Mouse (Mus musculus) gastrocnemius, adult 8-10 months (tissue): ENCODE measurements around the gene Ccdc151. TPM values are rescaled to one million over a fixed set of nuclear protein-coding genes. Genes with fewer than 3 reads are reported as not detected.
A peak's percentile ranks its signal among the peaks of the same experiment; 100 is the strongest.

Experiments
- DNase-seq, 2 experiments: peaks; one replicate each; pipeline ENCODE4 v3.0.0; 2022; ENCODE audit warnings: low spot score in 2 of 2
- total RNA-seq, 4 experiments: library from RNA; stranded (reverse); gene quantifications; 2 replicates each; pipeline ENCODE4 v1.2.4; 2022

Ccdc151 gene
- total RNA-seq, 4 experiments from 2014 or later: not detected

- no peak for DNase-seq
Observed at GRCm38 (mm10) chr9:21959244-21959643, 43.2 kb downstream of the Ccdc151 start.

GRCm38 (mm10) chr9:21958372-21958771 is 44.1 kb downstream of the Ccdc151 start:
- DNase-seq: no peak

DNA sequence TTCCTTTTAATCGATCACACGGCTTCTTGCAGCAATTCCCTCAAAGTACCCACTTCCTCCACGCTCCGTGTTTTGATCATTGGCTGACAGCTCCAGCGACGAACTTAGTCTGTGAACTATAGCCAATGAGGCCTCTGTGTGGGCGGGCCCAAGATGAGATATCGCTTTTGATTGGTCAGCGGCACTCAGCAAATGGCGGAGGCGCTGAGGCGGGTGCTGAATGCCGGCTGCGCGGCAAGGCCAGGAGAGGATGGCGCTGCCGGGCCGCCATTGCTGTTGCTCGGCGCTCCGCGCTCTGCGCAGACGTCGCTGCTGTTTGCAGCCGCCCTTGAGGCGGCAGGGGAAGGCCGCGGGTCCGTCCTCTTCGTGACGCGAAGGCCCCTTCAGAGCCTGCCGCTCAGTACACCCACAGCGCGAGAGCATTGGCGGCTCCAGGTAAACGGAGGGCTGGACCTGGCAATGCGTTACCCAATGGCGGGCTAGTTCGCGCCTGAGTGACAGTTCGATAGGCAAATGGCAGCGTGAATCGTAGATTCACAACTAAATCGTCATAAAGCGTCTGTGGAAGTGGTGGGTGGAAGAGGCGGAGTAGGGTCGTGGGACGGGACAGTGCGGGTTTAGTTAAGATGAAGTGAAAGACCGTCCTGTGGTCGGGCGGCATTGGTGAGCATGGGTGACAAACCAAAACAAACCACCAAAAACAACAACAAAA is 46.7 kb downstream of the Ccdc151 start, which contains the start of gene Swsap1:
Swsap1 (plus strand) TSS at position 186 of the 712 bp plus-strand sequence.
- DNase-seq: peak; percentile 98 to 99

- DNase-seq: no peak
Observed at GRCm38 (mm10) chr9:21955225-21955569, 47.2 kb downstream of the Ccdc151 start.

DNA sequence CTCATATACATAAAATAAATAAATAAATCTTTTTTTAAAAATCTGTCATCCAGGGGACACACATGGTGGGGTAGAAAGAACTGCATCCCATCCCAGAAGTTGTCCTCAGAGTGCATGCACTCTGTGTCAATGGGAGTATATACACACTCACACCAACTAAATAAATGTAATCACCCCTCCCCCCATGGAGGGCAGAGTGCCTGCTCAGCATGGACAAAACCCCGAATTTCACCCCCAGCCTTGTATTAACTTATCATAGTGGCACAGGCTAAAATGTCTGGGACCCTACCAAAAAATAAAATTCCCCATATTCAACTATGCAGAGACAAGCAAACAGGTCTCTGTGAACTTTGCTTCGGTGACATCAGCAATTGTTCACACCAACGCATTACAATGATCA is 47.8 kb downstream of the Ccdc151 start:
- DNase-seq: no peak

DNA sequence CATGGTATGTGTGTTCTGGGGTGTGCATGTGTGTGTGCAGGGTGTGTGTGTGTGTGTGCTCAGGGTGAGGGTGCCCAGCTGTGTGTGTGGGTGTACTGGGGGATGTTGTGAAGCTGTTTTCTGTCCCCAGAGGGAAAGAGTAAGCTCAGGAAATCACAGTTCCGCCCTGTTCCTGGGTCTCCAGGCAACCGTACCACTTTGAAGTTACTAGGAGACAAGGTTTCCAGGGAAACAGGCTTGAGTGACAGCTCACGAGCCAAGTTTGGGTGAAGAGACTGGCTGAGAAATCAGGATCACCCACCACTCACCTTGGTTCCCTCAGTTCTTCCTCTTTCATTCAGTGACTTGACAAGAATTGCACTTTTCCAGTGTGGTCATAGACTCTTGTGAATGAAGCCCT is 48.8 kb downstream of the Ccdc151 start:
- no peak for DNase-seq

DNA sequence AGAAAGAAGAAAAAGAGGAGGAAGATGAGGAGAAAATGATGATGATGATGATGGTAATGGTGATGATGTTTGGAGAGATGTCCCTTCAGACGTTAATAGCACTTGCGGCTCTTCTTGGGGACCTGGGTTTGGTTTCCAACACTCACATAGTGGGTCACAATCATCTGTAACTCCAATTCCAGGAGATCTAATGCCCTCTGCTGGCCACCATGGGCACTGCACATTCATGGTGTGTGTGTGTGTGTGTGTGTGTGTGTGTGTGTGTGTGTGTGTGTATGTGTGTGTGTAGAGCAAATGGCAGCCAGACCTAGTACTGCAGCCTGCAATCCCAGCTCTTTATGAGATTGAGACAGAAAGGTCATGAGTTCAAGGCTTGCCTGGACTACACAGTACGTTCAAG is 50.5 kb downstream of the Ccdc151 start:
- no peak for DNase-seq

DNA sequence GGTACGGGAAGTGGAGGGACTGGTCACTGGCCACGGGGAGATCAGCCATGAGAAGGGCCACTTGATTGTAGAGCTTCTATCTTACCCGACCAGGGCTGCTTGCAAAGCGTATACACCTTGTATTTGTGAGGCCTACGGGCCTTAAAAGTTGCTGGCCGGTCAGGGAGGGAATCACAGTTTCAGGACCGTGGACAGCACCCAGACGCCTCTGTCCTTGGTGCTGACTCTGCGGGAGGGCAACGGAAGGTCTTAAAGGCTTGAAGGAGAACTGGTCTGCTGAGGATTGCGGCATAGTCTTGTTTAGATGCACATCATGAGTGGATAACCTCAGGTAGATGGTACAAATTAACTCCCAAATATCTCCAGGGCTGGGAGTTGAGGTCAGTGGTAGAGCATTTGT is 52.1 kb downstream of the Ccdc151 start:
- DNase-seq: no peak

DNA sequence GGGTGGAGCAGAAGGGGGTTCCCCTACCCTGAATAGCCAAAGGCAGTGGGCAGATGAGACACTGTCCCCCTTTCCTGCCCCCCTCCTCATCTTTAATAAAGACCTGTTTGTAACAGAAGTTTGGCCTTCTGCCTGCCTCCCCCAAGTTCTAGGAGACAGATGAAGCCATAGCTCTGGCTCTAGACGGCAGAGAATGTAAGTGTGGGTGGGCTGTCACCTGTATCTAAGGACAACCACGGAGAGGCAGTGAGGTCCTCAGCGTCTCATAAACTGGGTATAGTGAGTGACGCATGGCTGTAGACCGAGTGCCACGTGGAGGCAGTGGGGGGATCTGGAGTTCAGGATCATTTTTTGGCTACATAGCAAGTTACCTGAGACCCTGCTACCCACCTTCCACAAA is 53.6 kb downstream of the Ccdc151 start:
- DNase-seq: no peak

DNA sequence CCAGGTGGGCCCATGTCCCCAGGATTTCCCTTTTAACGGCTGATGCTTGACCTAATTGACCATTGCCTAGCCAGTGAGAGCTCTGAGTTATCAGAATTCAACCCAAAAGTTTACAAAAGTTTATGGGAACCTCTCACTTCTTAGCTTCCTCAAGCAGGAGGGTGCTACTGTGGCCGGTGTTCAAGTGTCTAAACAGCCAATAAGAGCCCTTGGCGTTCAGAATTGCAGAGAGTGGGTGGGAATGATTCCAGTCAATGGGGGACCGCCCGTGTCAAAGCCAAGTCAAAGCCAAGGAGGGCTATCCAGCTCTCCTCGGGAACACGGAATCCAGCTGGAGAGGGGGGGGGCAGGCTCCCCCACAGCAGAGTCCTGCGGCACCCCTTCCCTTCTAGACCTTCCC is 54.3 kb downstream of the Ccdc151 start:
- no peak for DNase-seq

DNA sequence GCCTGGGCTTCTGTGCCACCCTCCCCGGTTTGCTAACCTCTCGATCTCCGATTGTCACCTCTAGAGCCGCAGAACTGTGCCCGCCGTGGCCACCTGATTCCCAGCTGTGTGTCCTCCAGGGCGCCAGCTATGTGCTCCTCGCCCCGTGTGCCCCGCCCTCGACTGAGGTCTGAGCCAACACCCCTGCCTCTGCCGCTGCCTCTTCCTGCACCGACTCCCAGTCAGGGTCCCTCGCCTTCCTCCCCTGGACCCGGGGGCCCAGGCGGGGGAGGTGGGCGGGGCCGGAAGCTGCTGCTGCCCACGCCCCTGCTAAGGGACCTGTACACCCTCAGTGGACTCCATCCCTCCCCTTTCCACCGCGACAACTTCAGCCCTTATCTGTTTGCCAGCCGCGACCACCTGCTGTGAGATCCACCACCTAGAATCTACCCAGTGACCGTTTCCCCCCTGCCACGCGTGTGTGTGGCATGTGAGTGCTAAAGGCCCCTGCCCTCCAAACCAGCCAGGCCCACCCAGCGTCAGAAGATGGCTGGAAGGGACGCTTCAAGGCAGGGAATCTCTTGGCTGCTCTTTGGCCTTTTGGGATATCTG is 54.8 kb downstream of the Ccdc151 start:
- DNase-seq: no peak

GRCm38 (mm10) chr9:21944267-21944666 is 58.2 kb downstream of the Ccdc151 start:
- no peak for DNase-seq

DNA sequence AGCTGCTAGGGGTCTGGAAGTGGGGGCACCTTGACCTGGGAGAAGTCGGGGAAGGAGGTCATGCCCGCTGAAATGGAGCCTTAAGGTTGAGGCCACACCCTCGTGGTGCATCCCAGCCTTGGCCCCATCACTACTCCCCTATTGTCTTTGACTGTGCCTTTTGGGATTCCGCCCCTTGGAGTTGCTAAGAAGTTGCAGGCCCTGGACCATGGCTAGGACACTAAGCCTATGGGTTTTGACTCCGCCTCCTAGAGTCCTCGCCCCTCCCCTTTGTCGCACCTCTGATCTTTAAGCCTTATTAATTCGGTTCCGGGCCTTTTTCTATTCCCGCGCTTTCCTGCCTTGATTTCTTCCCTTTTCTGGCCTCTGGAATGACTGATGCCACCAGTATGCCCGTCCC is 58.8 kb downstream of the Ccdc151 start:
- no peak for DNase-seq

GRCm38 (mm10) chr9:21943046-21943445 is 59.4 kb downstream of the Ccdc151 start:
- DNase-seq: no peak

Other genes starting within 250 kb of the Ccdc151 start
- 1 to 10 TPM; 1.5 to 3.3 (median 1.7) TPM for gene Spc24, start 242.3 kb downstream of the Ccdc151 start, total RNA-seq
- gene Kank2, start 203.9 kb downstream of the Ccdc151 start, total RNA-seq: 10 to 100 TPM; 13.0 to 15.2 (median 14.2) TPM
- not detected for gene Angptl8, start 167.1 kb downstream of the Ccdc151 start, total RNA-seq
- gene Dock6, start 150.0 kb downstream of the Ccdc151 start, total RNA-seq: 1 to 10 TPM; 4.7 to 8.3 (median 5.2) TPM
- gene Rab3d, start 84.4 kb downstream of the Ccdc151 start, total RNA-seq: 1 to 10 TPM; 2.3 to 6.0 (median 2.9) TPM
- gene Ccdc159, start 75.2 kb downstream of the Ccdc151 start, total RNA-seq: under 1 TPM in 1 of 4 experiments, not detected in 3; 0.38 TPM
- gene Tmem205, start 75.1 kb downstream of the Ccdc151 start, total RNA-seq: 10 to 100 TPM; 11.1 to 13.9 (median 13.1) TPM
- gene Plppr2, start 65.6 kb downstream of the Ccdc151 start, total RNA-seq: 1 to 10 TPM in 1 of 4 experiments, under 1 TPM in 3; 0.36 to 1.1 (median 0.60) TPM
- gene Swsap1, start 46.9 kb downstream of the Ccdc151 start, total RNA-seq: 1 to 10 TPM; 2.4 to 3.0 (median 2.7) TPM
- gene Epor, start 39.1 kb downstream of the Ccdc151 start, total RNA-seq: under 1 TPM in 2 of 4 experiments, not detected in 2; 0.17 to 0.31 TPM
- gene Rgl3, start 13.2 kb downstream of the Ccdc151 start, total RNA-seq: under 1 TPM; 0.27 to 0.88 (median 0.63) TPM
- gene Prkcsh, start 172 bp upstream of the Ccdc151 start, total RNA-seq: 10 to 100 TPM; 25.3 to 27.8 (median 26.4) TPM
- under 1 TPM in 1 of 4 experiments, not detected in 3; 0.08 TPM for gene Elavl3, start 49.4 kb upstream of the Ccdc151 start, total RNA-seq
- gene Gm49318, start 68.6 kb upstream of the Ccdc151 start, total RNA-seq: not detected
- 1 to 10 TPM; 3.2 to 5.8 (median 4.1) TPM for gene Zfp653, start 68.7 kb upstream of the Ccdc151 start, total RNA-seq
- 100 to 1,000 TPM in 1 of 4 experiments, 10 to 100 TPM in 3; 79.8 to 101 (median 93.0) TPM for gene Ecsit, start 82.8 kb upstream of the Ccdc151 start, total RNA-seq
- gene Cnn1, start 96.6 kb upstream of the Ccdc151 start, total RNA-seq: 1 to 10 TPM; 1.7 to 4.9 (median 2.1) TPM
- 10 to 100 TPM; 37.2 to 44.8 (median 43.2) TPM for gene Elof1, start 114.5 kb upstream of the Ccdc151 start, total RNA-seq
- 1 to 10 TPM in 2 of 4 experiments, under 1 TPM in 2; 0.17 to 2.9 (median 1.4) TPM for gene Acp5, start 133.1 kb upstream of the Ccdc151 start, total RNA-seq
- 10 to 100 TPM; 30.6 to 39.5 (median 34.8) TPM for gene Pigyl, start 154.2 kb upstream of the Ccdc151 start, total RNA-seq
- gene Zfp872, start 185.5 kb upstream of the Ccdc151 start, total RNA-seq: not detected
- 1 to 10 TPM; 4.7 to 7.5 (median 6.8) TPM for gene Zfp809, start 223.1 kb upstream of the Ccdc151 start, total RNA-seq